Mouse (Mus musculus): ENCODE measurements around the gene Kif27. TPM values are rescaled to one million over a fixed set of nuclear protein-coding genes. Genes with fewer than 3 reads are reported as not detected.

Gene Kif27
- polyA plus RNA-seq, 1 experiment from 2014 or later: 1.4 TPM

- Histone ChIP-seq H3K27me3 (no peaks in the 10 kb centered on the region), H3K9me3 (no peaks in the 10 kb centered on the region), H3K4me3 (replicated peaks) (no peak overlapping the region), H3K9ac (replicated peaks) (no peak overlapping the region), H3K4me2 (replicated peaks) (no peak overlapping the region), H3K27ac (no peak overlapping the region), H3K36me3 (no peaks in the 10 kb centered on the region), H3K4me1 (replicated peaks) (no peaks in the 10 kb centered on the region)
- WGBS: 96% methylated on average over 6 of the region's 6 CpGs
- no peak for ATAC-seq
Measured at GRCm38 (mm10) chr13:58301961-58302360, 57.0 kb downstream of the Kif27 start.

GRCm38 (mm10) chr13:58298756-58299155, 60.2 kb downstream of the Kif27 start:
- H3K4me3 ChIP-seq (replicated peaks): no peak overlapping the region
- no peaks in the 10 kb centered on the region for H3K9me3 ChIP-seq
- no peak overlapping the region for H3K27ac ChIP-seq
- no peaks in the 10 kb centered on the region for H3K4me1 ChIP-seq (replicated peaks)
- ATAC-seq: no peak
- H3K27me3 ChIP-seq: no peaks in the 10 kb centered on the region
- H3K36me3 ChIP-seq: no peaks in the 10 kb centered on the region
- H3K4me2 ChIP-seq (replicated peaks): no peak overlapping the region
- no peak overlapping the region for H3K9ac ChIP-seq (replicated peaks)
- 92% methylated on average over 3 of the region's 3 CpGs for WGBS

GRCm38 (mm10) chr13:58295582-58295981, 63.3 kb downstream of the Kif27 start:
- no peak overlapping the region for H3K9ac ChIP-seq (replicated peaks)
- H3K9me3 ChIP-seq: no peaks in the 10 kb centered on the region
- no peaks in the 10 kb centered on the region for H3K27me3 ChIP-seq
- H3K4me1 ChIP-seq (replicated peaks): peaks cover 5% of the 10 kb centered on the region
- H3K4me2 ChIP-seq (replicated peaks): no peak overlapping the region
- 78% methylated on average over 3 of the region's 3 CpGs for WGBS
- H3K27ac ChIP-seq: no peak overlapping the region
- H3K36me3 ChIP-seq: no peaks in the 10 kb centered on the region
- ATAC-seq: no peak
- no peak overlapping the region for H3K4me3 ChIP-seq (replicated peaks)

- 16% methylated on average over 5 of the region's 5 CpGs for WGBS
- Histone ChIP-seq H3K4me3 (replicated peaks) (no peak overlapping the region), H3K9ac (replicated peaks) (no peak overlapping the region), H3K27ac (no peak overlapping the region), H3K9me3 (no peaks in the 10 kb centered on the region), H3K36me3 (no peaks in the 10 kb centered on the region), H3K4me1 (replicated peaks) (peaks cover 5% of the 10 kb centered on the region), H3K4me2 (replicated peaks) (no peak overlapping the region), H3K27me3 (no peaks in the 10 kb centered on the region)
- ATAC-seq: no peak
Measured at GRCm38 (mm10) chr13:58292811-58293210, 66.1 kb downstream of the Kif27 start.

- no peaks in the 10 kb centered on the region for H3K36me3 ChIP-seq
- no peak for ATAC-seq
- peaks cover 5% of the 10 kb centered on the region for H3K4me1 ChIP-seq (replicated peaks)
- no peak overlapping the region for H3K27ac ChIP-seq
- H3K4me2 ChIP-seq (replicated peaks): no peak overlapping the region
- WGBS: 75% methylated on average over 1 of the region's 1 CpGs
- no peaks in the 10 kb centered on the region for H3K27me3 ChIP-seq
- H3K4me3 ChIP-seq (replicated peaks): no peak overlapping the region
- no peak overlapping the region for H3K9ac ChIP-seq (replicated peaks)
- H3K9me3 ChIP-seq: no peaks in the 10 kb centered on the region
Measured at GRCm38 (mm10) chr13:58289308-58289707, 69.6 kb downstream of the Kif27 start.

- Histone ChIP-seq H3K27ac (no peak overlapping the region), H3K4me3 (replicated peaks) (no peak overlapping the region), H3K4me2 (replicated peaks) (no peak overlapping the region), H3K4me1 (replicated peaks) (peaks cover 3% of the 10 kb centered on the region), H3K27me3 (no peaks in the 10 kb centered on the region), H3K9me3 (no peaks in the 10 kb centered on the region), H3K36me3 (no peaks in the 10 kb centered on the region), H3K9ac (replicated peaks) (no peak overlapping the region)
- WGBS: 13% methylated on average over 13 of the region's 13 CpGs
- 0 out of 2 replicates have a peak, but pooled peaks have one; percentile 65 for ATAC-seq
Measured at GRCm38 (mm10) chr13:58287822-58288221, 71.1 kb downstream of the Kif27 start.

GRCm38 (mm10) chr13:58283466-58283865, 75.5 kb downstream of the Kif27 start:
- no peak for ATAC-seq
- H3K27ac ChIP-seq: no peak overlapping the region
- H3K9ac ChIP-seq (replicated peaks): no peak overlapping the region
- no peaks in the 10 kb centered on the region for H3K9me3 ChIP-seq
- H3K4me2 ChIP-seq (replicated peaks): no peak overlapping the region
- no peaks in the 10 kb centered on the region for H3K27me3 ChIP-seq
- H3K4me3 ChIP-seq (replicated peaks): no peak overlapping the region
- 51% methylated on average over 4 of the region's 4 CpGs for WGBS
- H3K4me1 ChIP-seq (replicated peaks): no peaks in the 10 kb centered on the region
- H3K36me3 ChIP-seq: no peaks in the 10 kb centered on the region

- Histone ChIP-seq H3K9me3 (no peaks in the 10 kb centered on the region), H3K27me3 (no peaks in the 10 kb centered on the region), H3K9ac (replicated peaks) (no peak overlapping the region), H3K4me1 (replicated peaks) (no peaks in the 10 kb centered on the region), H3K36me3 (no peaks in the 10 kb centered on the region), H3K4me3 (replicated peaks) (no peak overlapping the region), H3K4me2 (replicated peaks) (no peak overlapping the region), H3K27ac (no peak overlapping the region)
- WGBS: 71% methylated on average over 4 of the region's 4 CpGs
- no peak for ATAC-seq
Measured at GRCm38 (mm10) chr13:58281936-58282335, 77.0 kb downstream of the Kif27 start.

GRCm38 (mm10) chr13:58280528-58280927, 78.4 kb downstream of the Kif27 start:
- H3K9me3 ChIP-seq: no peaks in the 10 kb centered on the region
- no peak overlapping the region for H3K27ac ChIP-seq
- H3K9ac ChIP-seq (replicated peaks): no peak overlapping the region
- H3K27me3 ChIP-seq: 0 out of 2 replicates have a peak, but pooled peaks cover 9% of the 10 kb centered on the region
- peaks cover 2% of the 10 kb centered on the region; the same call in 1 of the 2 replicates for H3K4me1 ChIP-seq (replicated peaks)
- no peak for ATAC-seq
- 94% methylated on average over 3 of the region's 3 CpGs for WGBS
- no peak overlapping the region for H3K4me3 ChIP-seq (replicated peaks)
- H3K4me2 ChIP-seq (replicated peaks): no peak overlapping the region
- no peaks in the 10 kb centered on the region for H3K36me3 ChIP-seq

GRCm38 (mm10) chr13:58276256-58276655, 82.7 kb downstream of the Kif27 start:
- H3K4me1 ChIP-seq (replicated peaks): peaks cover 25% of the 10 kb centered on the region

GRCm38 (mm10) chr13:58275599-58275998, 83.3 kb downstream of the Kif27 start, which contains the start of gene Gkap1:
Gene Gkap1 (minus strand): TSS chr13:58275699.
- Histone ChIP-seq H3K27me3 (0 out of 2 replicates have a peak, but pooled peaks cover 10% of the 10 kb centered on the region), H3K4me1 (replicated peaks) (peaks cover 25% of the 10 kb centered on the region), H3K36me3 (no peaks in the 10 kb centered on the region), H3K27ac (peak within 1 kb of the TSS; percentile 87), H3K4me3 (replicated peaks) (peak within 1 kb of the TSS; percentile 73), H3K4me2 (replicated peaks) (peak within 1 kb of the TSS; percentile 79), H3K9ac (replicated peaks) (peak within 1 kb of the TSS; percentile 88), H3K9me3 (no peaks in the 10 kb centered on the region)
- WGBS: 79% methylated on average over 8 of the region's 8 CpGs
- ATAC-seq: no peak

More at GRCm38 (mm10) chr13:58276256-58276655, 82.7 kb downstream of the Kif27 start:
- 81% methylated on average over 10 of the region's 10 CpGs for WGBS
- H3K27ac ChIP-seq: no peak overlapping the region
- 0 out of 2 replicates have a peak, but pooled peaks cover 10% of the 10 kb centered on the region for H3K27me3 ChIP-seq
- ATAC-seq: no peak
- no peak overlapping the region for H3K4me2 ChIP-seq (replicated peaks)
- H3K4me3 ChIP-seq (replicated peaks): no peak overlapping the region
- no peaks in the 10 kb centered on the region for H3K36me3 ChIP-seq
- H3K9me3 ChIP-seq: no peaks in the 10 kb centered on the region
- H3K9ac ChIP-seq (replicated peaks): no peak overlapping the region

- H3K4me2 ChIP-seq (replicated peaks): peak overlapping the region; percentile 79
- no peaks in the 10 kb centered on the region for H3K9me3 ChIP-seq
- ATAC-seq: no peak
- 0 out of 2 replicates have a peak, but pooled peaks cover 10% of the 10 kb centered on the region for H3K27me3 ChIP-seq
- H3K4me3 ChIP-seq (replicated peaks): peak overlapping the region; percentile 73
- H3K9ac ChIP-seq (replicated peaks): peak overlapping the region; percentile 88
- H3K36me3 ChIP-seq: no peaks in the 10 kb centered on the region
- WGBS: 22% methylated on average over 9 of the region's 9 CpGs
- H3K27ac ChIP-seq: no peak overlapping the region
- peaks cover 25% of the 10 kb centered on the region for H3K4me1 ChIP-seq (replicated peaks)
Measured at GRCm38 (mm10) chr13:58275076-58275475, 83.8 kb downstream of the Kif27 start.
